Mouse (Mus musculus): Measurements from ENCODE around the gene Exoc6b.

DNA sequence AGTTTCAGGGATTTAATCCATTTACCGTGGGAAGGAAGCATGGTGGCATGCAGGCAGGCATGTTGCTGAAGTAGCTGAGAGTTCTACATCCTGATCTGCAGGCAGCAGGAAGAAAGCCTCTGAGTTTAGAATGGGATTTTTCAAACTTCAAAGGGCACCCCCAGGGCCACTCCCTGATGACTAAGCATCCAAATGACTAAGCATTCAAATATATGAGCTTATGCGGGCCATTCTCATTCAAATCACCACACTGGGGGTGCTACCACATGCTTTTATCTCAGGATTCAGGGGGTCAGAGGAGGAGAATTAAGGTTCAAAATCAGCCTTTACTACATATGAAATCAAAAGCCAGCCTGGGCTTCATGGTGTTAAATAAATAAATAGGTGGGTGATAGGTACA lies 5.7 kb upstream of the Exoc6b start:
- no peak for TF ChIP-seq CTCF (IDR thresholded peaks at IDR 0.05; ENCODE audit: low read depth, low read length)
- TF ChIP-seq POLR2A (IDR thresholded peaks at IDR 0.05; ENCODE audit: extremely low read depth, insufficient read depth, low read length), result no peak
